Mouse (Mus musculus) kidney, embryonic 14.5 days (tissue): Measurements from ENCODE around the gene Trim30d. TPM values are rescaled to one million over a fixed set of nuclear protein-coding genes. Genes with fewer than 3 reads are reported as not detected.

Source experiments
- polyA plus RNA-seq: library from polyadenylated mRNA; unstranded; fragments of >200 nt; fragmentation: Nextera tagmentation; extraction: Ambion mirVana; gene quantifications from 2 replicates; pipeline ENCODE4 v1.2.1, GENCODE M21; 2014

The Trim30d gene
- polyA plus RNA-seq, 1 experiment from 2014 or later, result 0.49 TPM

Other genes with a start within 250 kb of the Trim30d start
- 0.20 and 0.30 TPM in 2 replicates for gene Trim5, start 219.8 kb downstream of the Trim30d start, polyA plus RNA-seq
- gene Trim12a, start 192.4 kb downstream of the Trim30d start, polyA plus RNA-seq, result 4.5 and 6.3 TPM in 2 replicates
- 0.40 and 0.50 TPM in 2 replicates for gene Trim34b, start 178.4 kb downstream of the Trim30d start, polyA plus RNA-seq
- gene Trim12c, start 154.5 kb downstream of the Trim30d start, polyA plus RNA-seq, result 2.0 and 2.8 TPM in 2 replicates
- not detected in 2 replicates for gene Trim30b, start 138.0 kb downstream of the Trim30d start, polyA plus RNA-seq
- gene Trim30c, start 107.0 kb downstream of the Trim30d start, polyA plus RNA-seq, result 0.20 TPM in 1 of 2 replicates, not detected in the other
- gene Trim30a, start 42.7 kb downstream of the Trim30d start, polyA plus RNA-seq, result 1.0 and 1.3 TPM in 2 replicates
- gene Olfr651, start 42.3 kb upstream of the Trim30d start, polyA plus RNA-seq, result not detected in 2 replicates
- gene Olfr652, start 53.1 kb upstream of the Trim30d start, polyA plus RNA-seq, result not detected in 2 replicates
- not detected in 2 replicates for gene Olfr653, start 69.5 kb upstream of the Trim30d start, polyA plus RNA-seq
- gene Olfr654, start 79.2 kb upstream of the Trim30d start, polyA plus RNA-seq, result not detected in 2 replicates
- gene Olfr655, start 93.9 kb upstream of the Trim30d start, polyA plus RNA-seq, result not detected in 2 replicates
- gene Olfr656, start 106.1 kb upstream of the Trim30d start, polyA plus RNA-seq, result not detected in 2 replicates
- not detected in 2 replicates for gene Olfr657, start 116.9 kb upstream of the Trim30d start, polyA plus RNA-seq
- not detected in 2 replicates for gene Olfr658, start 139.5 kb upstream of the Trim30d start, polyA plus RNA-seq
- gene Olfr659, start 158.9 kb upstream of the Trim30d start, polyA plus RNA-seq, result not detected in 2 replicates
- gene Olfr661, start 178.7 kb upstream of the Trim30d start, polyA plus RNA-seq, result not detected in 2 replicates